Mouse (Mus musculus) embryonic facial prominence, embryonic 15.5 days (tissue): Measurements from ENCODE around the gene Aff1. TPM values are rescaled to one million over a fixed set of nuclear protein-coding genes. Genes with fewer than 3 reads are reported as not detected.

Experiments used
- ATAC-seq: fragments of 200-750 bp; cut with Nextera tagmentation; 2 replicates; pipeline ENCODE4 v1.8.0; 2017; ENCODE audit warnings: low read depth, moderate TSS enrichment; ENCODE audit not compliant: insufficient number of reproducible peaks, low FRiP score, low TSS enrichment
- H3K27ac ChIP-seq: fragments of 300-500 bp; sonication (generic); replicated peaks from 2 replicates; pipeline ENCODE4 v1.5.1; 2015; ENCODE audit warnings: mild to moderate bottlenecking, inconsistent platforms
- H3K27me3 ChIP-seq: fragments of 300-500 bp; sonication (generic); 2 replicates; pipeline ENCODE4 v1.6.1; 2015; ENCODE audit warnings: inconsistent platforms
- H3K36me3 ChIP-seq: fragments of 300-500 bp; sonication (generic); 2 replicates; pipeline ENCODE4 v1.6.1; 2015; ENCODE audit warnings: mild to moderate bottlenecking, inconsistent platforms
- H3K4me1 ChIP-seq: fragments of 300-500 bp; sonication (generic); 2 replicates; pipeline ENCODE4 v1.6.1; 2015; ENCODE audit warnings: inconsistent platforms
- H3K4me2 ChIP-seq: fragments of 300-500 bp; sonication (generic); replicated peaks from 2 replicates; pipeline ENCODE4 v1.6.1; 2015; ENCODE audit warnings: mild to moderate bottlenecking, inconsistent platforms
- H3K4me3 ChIP-seq: fragments of 300-500 bp; sonication (generic); replicated peaks from 2 replicates; pipeline ENCODE4 v1.5.1; 2015; ENCODE audit warnings: mild to moderate bottlenecking, inconsistent platforms
- H3K9ac ChIP-seq: fragments of 300-500 bp; sonication (generic); 2 replicates; pipeline ENCODE4 v1.6.1; 2015; ENCODE audit warnings: inconsistent platforms
- H3K9me3 ChIP-seq: fragments of 300-500 bp; sonication (generic); replicated peaks from 2 replicates; pipeline ENCODE4 v1.6.1; 2016; ENCODE audit warnings: inconsistent platforms
- WGBS: fragments of 180-500 bp; shearing (Covaris S2); methylation state at CpG from one replicate; pipeline ENCODE4 v1.1.7; 2015; 5-methylcytosine and 5-hydroxymethylcytosine counted together
- polyA plus RNA-seq: library from polyadenylated mRNA; unstranded; fragments of >200 nt; fragmentation: Nextera tagmentation; extraction: Ambion mirVana; gene quantifications from 2 replicates; pipeline ENCODE4 v1.2.1, GENCODE M21; 2015

Gene Aff1
- polyA plus RNA-seq, 1 experiment from 2014 or later: 7.1 TPM

DNA sequence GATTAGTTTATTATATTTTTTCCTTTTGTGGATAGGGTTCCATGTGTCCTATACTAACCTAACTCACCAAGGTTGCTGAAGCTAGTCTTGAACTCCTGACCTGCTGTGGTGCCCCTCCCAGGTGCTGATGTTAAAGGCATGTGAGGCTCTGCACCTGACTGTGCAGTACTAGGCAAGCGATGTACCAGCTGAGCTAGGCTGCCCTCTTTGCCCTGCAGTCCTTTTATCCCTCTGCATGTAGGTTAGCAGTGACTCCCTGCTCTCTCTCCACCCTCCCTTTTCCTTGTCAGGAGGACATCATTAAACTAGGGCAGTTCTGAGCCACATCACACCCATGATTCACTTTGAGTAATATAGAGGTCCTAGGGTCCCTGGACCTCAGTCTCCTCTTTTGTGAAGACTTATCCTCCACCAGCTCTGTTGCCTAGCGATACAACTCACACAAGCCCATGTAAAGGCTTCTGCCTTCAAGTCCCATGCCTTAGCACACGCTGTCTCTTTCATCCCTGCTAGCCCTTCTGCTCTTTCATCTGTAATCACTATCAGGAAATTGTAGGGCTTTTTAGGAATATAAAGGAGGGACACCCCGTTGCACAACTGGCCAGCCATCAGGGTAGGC is 35.7 kb downstream of the Aff1 start:
- H3K27me3 ChIP-seq: no peaks in the 10 kb centered on the region
- no peaks in the 10 kb centered on the region for H3K36me3 ChIP-seq
- no peak overlapping the region for H3K4me2 ChIP-seq
- no peaks in the 10 kb centered on the region for H3K9me3 ChIP-seq
- H3K9ac ChIP-seq: no peak overlapping the region
- H3K4me1 ChIP-seq: no peaks in the 10 kb centered on the region; the same call in 1 of the 2 replicates
- 89% methylated on average over 4 of the region's 4 CpGs for WGBS
- H3K4me3 ChIP-seq: no peak overlapping the region
- H3K27ac ChIP-seq: no peak overlapping the region
- ATAC-seq: no peak

DNA sequence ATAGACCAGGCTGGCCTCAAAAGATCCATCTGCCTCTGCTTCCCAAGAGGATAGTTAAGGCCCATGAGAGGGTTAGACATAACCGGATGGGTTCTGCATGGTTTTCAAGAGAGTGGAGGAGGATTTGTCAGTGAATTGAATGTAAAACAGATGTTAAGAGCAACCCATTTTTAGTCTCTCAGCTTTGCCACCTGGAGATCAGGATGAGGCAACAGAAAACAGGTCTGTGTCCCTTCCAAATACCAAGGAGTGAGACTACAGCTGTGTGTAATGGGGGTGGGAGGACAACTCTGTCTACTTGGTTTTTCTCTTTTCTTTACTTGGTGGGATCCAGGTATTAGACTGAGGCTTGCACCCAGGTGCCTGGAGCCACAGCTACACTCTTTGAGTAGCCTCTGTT is 37.1 kb downstream of the Aff1 start:
- no peak overlapping the region for H3K27ac ChIP-seq
- H3K27me3 ChIP-seq: no peaks in the 10 kb centered on the region
- WGBS: 34% methylated on average over 1 of the region's 1 CpGs
- no peaks in the 10 kb centered on the region for H3K36me3 ChIP-seq
- no peaks in the 10 kb centered on the region; the same call in 1 of the 2 replicates for H3K4me1 ChIP-seq
- H3K9me3 ChIP-seq: no peaks in the 10 kb centered on the region
- H3K9ac ChIP-seq: no peak overlapping the region
- H3K4me2 ChIP-seq: no peak overlapping the region
- ATAC-seq: no peak
- no peak overlapping the region for H3K4me3 ChIP-seq

DNA sequence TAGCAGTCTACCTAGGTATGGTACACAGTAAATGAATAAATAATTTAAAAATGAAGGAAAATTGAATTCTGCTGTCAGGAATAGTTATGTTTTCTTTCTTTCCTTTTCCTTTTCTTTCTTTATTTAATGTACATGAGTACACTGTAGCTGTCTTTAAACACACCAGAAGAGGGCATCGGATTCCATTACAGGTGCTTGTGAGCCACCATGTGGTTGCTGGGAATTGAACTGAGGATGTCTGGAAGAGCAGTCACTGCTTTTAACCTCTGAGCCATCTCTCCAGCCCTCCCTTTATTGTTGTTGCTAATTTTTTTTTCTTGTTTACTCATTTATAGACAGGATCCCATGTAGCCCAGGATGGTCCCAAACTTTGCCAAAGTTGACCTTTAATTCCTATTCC is 38.0 kb downstream of the Aff1 start:
- no peaks in the 10 kb centered on the region for H3K27me3 ChIP-seq
- no peak overlapping the region for H3K9ac ChIP-seq
- WGBS: 100% methylated on average over 1 of the region's 1 CpGs
- no peaks in the 10 kb centered on the region for H3K36me3 ChIP-seq
- H3K4me1 ChIP-seq: no peaks in the 10 kb centered on the region; the same call in 1 of the 2 replicates
- no peaks in the 10 kb centered on the region for H3K9me3 ChIP-seq
- no peak overlapping the region for H3K27ac ChIP-seq
- H3K4me3 ChIP-seq: no peak overlapping the region
- no peak for ATAC-seq
- no peak overlapping the region for H3K4me2 ChIP-seq

DNA sequence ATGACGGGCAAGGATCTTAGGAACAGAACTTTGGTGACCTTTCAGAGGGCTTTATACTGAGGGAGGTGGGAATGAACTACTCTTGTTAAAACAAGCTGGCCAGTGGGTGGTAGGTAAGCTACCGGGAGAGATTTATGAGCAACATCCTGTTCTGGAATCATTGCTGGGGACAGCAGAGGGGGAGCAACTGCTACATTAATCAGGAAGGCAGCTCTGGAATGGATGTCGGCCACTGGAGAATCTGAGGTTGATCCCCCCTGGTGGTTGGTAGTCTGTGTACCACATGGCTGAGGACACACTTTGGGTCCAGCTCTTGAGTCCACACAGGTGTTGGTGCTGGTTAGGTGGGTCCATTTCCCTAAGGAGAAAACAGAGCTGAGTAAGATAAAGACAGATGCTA is 38.6 kb downstream of the Aff1 start:
- ATAC-seq: no peak
- Histone ChIP-seq H3K9ac (no peak overlapping the region), H3K36me3 (no peaks in the 10 kb centered on the region), H3K4me1 (no peaks in the 10 kb centered on the region; the same call in 1 of the 2 replicates), H3K27ac (no peak overlapping the region), H3K4me3 (no peak overlapping the region), H3K4me2 (no peak overlapping the region), H3K27me3 (no peaks in the 10 kb centered on the region), H3K9me3 (no peaks in the 10 kb centered on the region)
- 46% methylated on average over 3 of the region's 3 CpGs for WGBS

DNA sequence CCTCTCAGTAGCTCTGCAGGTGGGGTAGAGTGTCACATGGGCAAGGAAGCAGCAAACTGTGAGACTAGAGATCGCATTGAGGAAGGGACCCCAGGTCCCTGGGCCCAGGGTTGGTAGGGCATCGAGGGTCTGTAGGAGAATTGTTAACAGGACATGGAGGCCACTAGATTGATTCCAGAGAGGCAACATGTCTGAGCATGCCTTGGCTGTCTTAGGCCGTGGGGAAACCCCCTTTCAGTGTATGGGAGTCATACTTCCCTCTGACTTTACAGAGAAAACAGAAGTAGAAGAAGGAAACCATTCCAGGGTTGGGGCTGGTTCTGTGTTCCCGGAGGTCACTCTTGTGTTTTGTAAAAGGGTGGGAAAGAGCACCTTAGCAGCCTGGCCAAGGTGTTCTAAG is 40.4 kb downstream of the Aff1 start:
- no peak overlapping the region for H3K9ac ChIP-seq
- H3K27ac ChIP-seq: no peak overlapping the region
- no peak overlapping the region for H3K4me2 ChIP-seq
- H3K4me3 ChIP-seq: no peak overlapping the region
- no peaks in the 10 kb centered on the region for H3K9me3 ChIP-seq
- peaks cover 7% of the 10 kb centered on the region; the same call in 1 of the 2 replicates for H3K4me1 ChIP-seq
- no peaks in the 10 kb centered on the region for H3K36me3 ChIP-seq
- ATAC-seq: no peak
- WGBS: 75% methylated on average over 4 of the region's 4 CpGs
- no peaks in the 10 kb centered on the region for H3K27me3 ChIP-seq

DNA sequence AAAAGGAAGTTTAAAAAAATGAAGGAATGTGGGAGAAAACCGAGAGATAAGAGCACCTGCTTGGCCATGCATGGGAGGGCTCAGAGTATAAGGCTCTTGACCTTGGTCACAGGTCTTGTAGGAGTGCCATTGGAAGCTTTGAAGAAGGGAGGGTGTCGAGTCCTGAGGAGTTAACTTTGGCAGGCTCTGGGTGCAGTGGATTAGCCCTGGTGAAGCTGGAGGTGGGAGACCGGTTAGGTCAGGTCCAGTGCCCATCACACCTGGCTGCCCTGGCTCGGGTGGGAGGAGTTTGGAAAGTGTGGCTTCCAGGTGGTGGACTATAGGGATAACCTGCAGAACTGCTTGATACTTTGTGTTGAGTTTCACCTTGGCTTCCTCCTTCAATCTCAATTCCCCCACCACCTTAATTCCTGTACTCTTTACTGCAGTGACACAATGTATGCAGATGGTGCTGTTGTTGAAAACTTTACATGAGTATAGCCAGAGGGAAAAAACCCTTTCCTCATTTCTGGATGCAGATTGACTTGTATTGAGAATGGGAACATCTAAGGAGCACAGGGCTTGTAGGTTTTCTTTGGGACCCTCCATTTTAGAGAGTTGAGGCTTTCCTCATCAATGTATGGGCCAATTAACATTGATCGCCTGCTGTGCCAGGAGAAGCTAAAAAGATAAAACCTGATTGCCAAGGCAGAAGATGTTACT is 43.4 kb downstream of the Aff1 start:
- Histone ChIP-seq H3K9ac (no peak overlapping the region), H3K4me1 (peaks cover 14% of the 10 kb centered on the region; the same call in 1 of the 2 replicates), H3K36me3 (no peaks in the 10 kb centered on the region), H3K4me3 (no peak overlapping the region), H3K9me3 (no peaks in the 10 kb centered on the region), H3K27me3 (no peaks in the 10 kb centered on the region), H3K27ac (no peak overlapping the region), H3K4me2 (no peak overlapping the region)
- no peak for ATAC-seq
- 62% methylated on average over 5 of the region's 5 CpGs for WGBS

DNA sequence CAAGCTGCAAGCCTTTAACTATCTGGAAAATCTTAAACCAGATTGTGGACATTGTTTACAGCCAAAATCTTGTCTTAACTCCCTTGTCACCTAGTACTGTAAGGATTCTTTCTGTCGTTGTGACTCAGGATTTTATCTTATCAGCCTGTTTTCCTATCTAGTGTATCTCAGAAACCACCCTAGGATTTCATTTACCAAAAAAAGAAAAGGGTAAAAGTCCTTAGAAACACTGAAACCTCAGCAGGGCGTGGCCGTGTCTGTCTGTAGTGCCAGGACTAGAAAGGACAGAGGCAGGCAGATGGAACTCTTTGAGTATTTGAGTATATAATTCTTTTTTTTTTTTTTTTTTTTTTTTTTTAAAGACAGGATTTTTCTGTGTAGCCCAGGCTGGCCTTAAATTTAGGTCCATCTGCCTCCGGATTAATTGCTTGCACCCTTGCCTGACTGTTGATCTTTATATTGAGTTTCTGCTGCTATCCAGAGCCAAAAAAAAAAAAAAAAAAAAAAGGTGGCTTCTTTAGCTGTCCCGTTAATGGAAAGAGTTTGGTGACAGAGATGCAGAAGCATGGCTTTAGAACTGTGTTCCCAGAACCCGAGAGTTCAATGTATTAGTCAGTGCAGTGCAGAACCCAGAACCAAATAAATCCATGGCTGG is 44.5 kb downstream of the Aff1 start:
- H3K27ac ChIP-seq: no peak overlapping the region
- WGBS: 56% methylated on average over 6 of the region's 6 CpGs
- H3K4me2 ChIP-seq: no peak overlapping the region
- no peaks in the 10 kb centered on the region for H3K27me3 ChIP-seq
- no peaks in the 10 kb centered on the region for H3K9me3 ChIP-seq
- H3K4me1 ChIP-seq: peaks cover 14% of the 10 kb centered on the region; the same call in 1 of the 2 replicates
- H3K9ac ChIP-seq: no peak overlapping the region
- no peak for ATAC-seq
- H3K36me3 ChIP-seq: no peaks in the 10 kb centered on the region
- H3K4me3 ChIP-seq: no peak overlapping the region

DNA sequence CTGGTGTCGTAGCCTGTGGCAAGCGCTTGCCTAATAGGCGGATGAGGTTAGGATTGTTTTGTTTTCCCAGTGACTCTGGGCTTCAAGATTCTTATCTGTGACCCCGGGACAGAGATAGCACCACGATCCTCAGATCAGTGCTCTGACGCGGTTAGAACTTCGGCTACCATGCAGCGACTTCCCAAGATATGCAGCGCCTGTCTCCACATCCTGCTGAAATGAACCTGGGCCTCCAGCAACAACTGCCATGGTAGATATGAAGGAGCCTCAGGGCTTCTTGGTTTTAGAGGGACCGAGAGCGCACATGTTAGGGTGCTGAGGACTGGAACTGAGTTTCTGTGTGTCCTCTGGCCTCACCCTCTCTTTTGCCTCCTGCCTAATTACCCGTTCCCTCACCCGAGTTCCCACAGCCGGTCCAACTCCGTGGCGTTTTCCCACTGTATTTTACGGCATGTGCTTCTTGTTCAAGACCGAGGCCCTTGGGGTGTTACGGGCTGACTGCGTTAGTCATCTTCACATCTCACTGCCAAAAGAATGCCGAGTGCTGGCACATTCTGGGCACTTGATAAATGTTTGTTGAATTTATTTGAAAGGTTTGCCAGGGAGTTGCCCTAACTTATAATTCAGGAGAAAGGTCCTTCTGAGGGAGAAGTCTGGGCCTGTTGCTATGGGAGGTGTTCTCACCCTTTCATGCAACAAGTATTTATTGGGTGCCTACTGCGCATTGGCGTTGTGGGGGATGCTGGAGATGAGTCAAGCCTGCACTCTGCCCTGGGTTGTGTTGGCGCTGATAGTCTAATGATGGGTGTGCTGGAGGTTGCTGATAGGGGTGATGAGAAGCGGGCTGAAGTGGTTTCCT is 45.3 kb downstream of the Aff1 start:
- H3K36me3 ChIP-seq: no peaks in the 10 kb centered on the region
- no peaks in the 10 kb centered on the region for H3K9me3 ChIP-seq
- H3K9ac ChIP-seq: no peak overlapping the region
- peaks cover 14% of the 10 kb centered on the region; the same call in 1 of the 2 replicates for H3K4me1 ChIP-seq
- H3K27me3 ChIP-seq: no peaks in the 10 kb centered on the region
- H3K4me3 ChIP-seq: no peak overlapping the region
- H3K4me2 ChIP-seq: no peak overlapping the region
- no peak overlapping the region for H3K27ac ChIP-seq
- no peak for ATAC-seq
- WGBS: 50% methylated on average over 26 of the region's 26 CpGs

DNA sequence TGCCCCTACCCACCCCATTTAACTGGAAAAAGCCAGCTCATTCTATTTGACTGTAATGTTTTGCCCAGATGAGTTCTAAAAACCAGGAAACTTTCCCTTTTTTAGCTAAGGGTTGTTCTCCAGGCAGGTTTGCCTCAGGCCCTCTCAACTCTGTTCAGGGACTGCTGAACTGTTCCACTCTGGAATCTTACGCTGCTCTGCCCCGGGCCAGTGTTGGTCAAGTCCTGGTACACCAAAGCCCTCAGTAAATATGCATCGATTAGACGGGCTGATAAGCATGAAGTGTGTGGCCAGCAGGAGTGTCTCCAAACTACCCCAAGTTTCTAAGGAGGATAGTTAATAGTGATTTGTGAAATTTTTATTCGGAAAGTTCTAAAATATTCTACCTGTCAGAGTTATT is 46.3 kb downstream of the Aff1 start:
- Histone ChIP-seq H3K36me3 (no peaks in the 10 kb centered on the region), H3K4me2 (no peak overlapping the region), H3K4me1 (peaks cover 14% of the 10 kb centered on the region; the same call in 1 of the 2 replicates), H3K4me3 (no peak overlapping the region), H3K9me3 (no peaks in the 10 kb centered on the region), H3K9ac (no peak overlapping the region), H3K27ac (no peak overlapping the region), H3K27me3 (no peaks in the 10 kb centered on the region)
- 52% methylated on average over 5 of the region's 5 CpGs for WGBS
- ATAC-seq: no peak

DNA sequence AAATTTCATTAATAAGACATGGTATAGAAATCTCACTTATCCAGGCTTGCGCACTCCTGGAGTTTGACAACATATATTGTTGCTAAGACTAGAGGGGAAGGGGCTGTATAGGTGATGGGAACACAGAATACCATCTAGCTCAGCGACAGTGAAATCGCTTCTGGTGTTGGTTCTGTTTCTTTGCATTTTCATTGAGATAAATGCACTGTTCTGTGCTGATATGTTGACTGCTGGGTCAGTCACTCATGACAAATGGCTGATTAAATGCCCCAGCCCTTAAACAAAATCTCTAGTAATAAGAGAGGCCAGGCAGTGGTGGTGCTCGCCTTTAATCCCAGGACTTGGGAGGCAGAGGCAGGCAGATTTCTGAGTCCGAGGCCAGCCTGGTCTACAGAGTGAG is 47.0 kb downstream of the Aff1 start:
- Histone ChIP-seq H3K4me3 (no peak overlapping the region), H3K27me3 (no peaks in the 10 kb centered on the region), H3K4me2 (no peak overlapping the region), H3K27ac (no peak overlapping the region), H3K9ac (no peak overlapping the region), H3K36me3 (no peaks in the 10 kb centered on the region), H3K9me3 (no peaks in the 10 kb centered on the region), H3K4me1 (peaks cover 14% of the 10 kb centered on the region; the same call in 1 of the 2 replicates)
- WGBS: 95% methylated on average over 5 of the region's 5 CpGs
- ATAC-seq: no peak
